Mouse (Mus musculus): ENCODE measurements at regions not wholly inside any gene's neighbourhood (a gene's known extent, or its start where the extent isn't known, plus 50 kb on each side); places are given as distances from the start of the nearest gene placed in this dataset.

- no peak overlapping the region for H3K27ac ChIP-seq (replicated peaks; ENCODE audit: low read depth, low read length)
- H3K9me3 ChIP-seq (ENCODE audit: control insufficient read depth, low read length) = no peaks in the 10 kb centered on the region
- H3K9ac ChIP-seq (ENCODE audit: low read length) = no peak overlapping the region
- H3K4me2 ChIP-seq (ENCODE audit: low read depth, severe bottlenecking) = no peak overlapping the region
- no peaks in the 10 kb centered on the region for H3K27me3 ChIP-seq (ENCODE audit: control insufficient read depth, insufficient read depth, low read length)
- DNase-seq (ENCODE audit: low spot score) (peak; percentile 43), ATAC-seq (ENCODE audit: insufficient number of reproducible peaks, low FRiP score, low TSS enrichment, low read depth) (no peak)
- no peaks in the 10 kb centered on the region for H3K4me1 ChIP-seq (ENCODE audit: control insufficient read depth, insufficient read depth, low read length)
- H3K36me3 ChIP-seq (ENCODE audit: control insufficient read depth, insufficient read depth, low read length) = no peaks in the 10 kb centered on the region
- 76% methylated on average over 4 of the region's 4 CpGs for whole genome bisulfite sequencing
- no peak overlapping the region for H3K4me3 ChIP-seq (ENCODE audit: low read depth, low read length)
Observed at GRCm38 (mm10) chr7:136306137-136306536, 588.3 kb upstream of the Mgmt start.

- Histone ChIP-seq H3K4me2 (ENCODE audit: low read depth, severe bottlenecking) (no peak overlapping the region), H3K9ac (ENCODE audit: low read length) (no peak overlapping the region), H3K4me1 (ENCODE audit: control insufficient read depth, insufficient read depth, low read length) (no peaks in the 10 kb centered on the region), H3K27me3 (ENCODE audit: control insufficient read depth, insufficient read depth, low read length) (no peaks in the 10 kb centered on the region), H3K27ac (replicated peaks; ENCODE audit: low read depth, low read length) (no peak overlapping the region), H3K4me3 (ENCODE audit: low read depth, low read length) (no peak overlapping the region), H3K9me3 (ENCODE audit: control insufficient read depth, low read length) (no peaks in the 10 kb centered on the region), H3K36me3 (ENCODE audit: control insufficient read depth, insufficient read depth, low read length) (no peaks in the 10 kb centered on the region)
- no peak for ATAC-seq (ENCODE audit: insufficient number of reproducible peaks, low FRiP score, low TSS enrichment, low read depth)
- DNase-seq (ENCODE audit: low spot score) = no peak
Observed at GRCm38 (mm10) chr7:136308765-136309164, 585.6 kb upstream of the Mgmt start.

GRCm38 (mm10) chr7:136327281-136327680 lies 567.1 kb upstream of the Mgmt start:
- Histone ChIP-seq H3K27me3 (ENCODE audit: control insufficient read depth, insufficient read depth, low read length) (no peaks in the 10 kb centered on the region), H3K9me3 (ENCODE audit: control insufficient read depth, low read length) (no peaks in the 10 kb centered on the region), H3K4me3 (ENCODE audit: low read depth, low read length) (no peak overlapping the region), H3K9ac (ENCODE audit: low read length) (no peak overlapping the region), H3K4me2 (ENCODE audit: low read depth, severe bottlenecking) (no peak overlapping the region), H3K36me3 (ENCODE audit: control insufficient read depth, insufficient read depth, low read length) (no peaks in the 10 kb centered on the region), H3K4me1 (ENCODE audit: control insufficient read depth, insufficient read depth, low read length) (no peaks in the 10 kb centered on the region), H3K27ac (replicated peaks; ENCODE audit: low read depth, low read length) (no peak overlapping the region)
- 84% methylated on average over 4 of the region's 4 CpGs for WGBS
- ATAC-seq (ENCODE audit: insufficient number of reproducible peaks, low FRiP score, low TSS enrichment, low read depth) (no peak), DNase-seq (ENCODE audit: low spot score) (no peak)

GRCm38 (mm10) chr7:136330431-136330830 lies 564.0 kb upstream of the Mgmt start:
- Histone ChIP-seq H3K4me3 (ENCODE audit: low read depth, low read length) (no peak overlapping the region), H3K27ac (replicated peaks; ENCODE audit: low read depth, low read length) (no peak overlapping the region)
- ATAC-seq (ENCODE audit: insufficient number of reproducible peaks, low FRiP score, low TSS enrichment, low read depth) = no peak

GRCm38 (mm10) chr7:136332805-136333204 lies 561.6 kb upstream of the Mgmt start:
- Histone ChIP-seq H3K9ac (ENCODE audit: low read length) (no peak overlapping the region), H3K4me3 (ENCODE audit: low read depth, low read length) (no peak overlapping the region), H3K36me3 (ENCODE audit: control insufficient read depth, insufficient read depth, low read length) (no peaks in the 10 kb centered on the region), H3K4me1 (ENCODE audit: control insufficient read depth, insufficient read depth, low read length) (no peaks in the 10 kb centered on the region), H3K27me3 (ENCODE audit: control insufficient read depth, insufficient read depth, low read length) (no peaks in the 10 kb centered on the region), H3K9me3 (ENCODE audit: control insufficient read depth, low read length) (no peaks in the 10 kb centered on the region), H3K4me2 (ENCODE audit: low read depth, severe bottlenecking) (no peak overlapping the region), H3K27ac (replicated peaks; ENCODE audit: low read depth, low read length) (no peak overlapping the region)
- peak; percentile 45 for DNase-seq (ENCODE audit: low spot score)
- WGBS = 28% methylated on average over 4 of the region's 4 CpGs
- ATAC-seq (ENCODE audit: insufficient number of reproducible peaks, low FRiP score, low TSS enrichment, low read depth) = no peak

More at GRCm38 (mm10) chr7:136330431-136330830, 564.0 kb upstream of the Mgmt start:
- Histone ChIP-seq H3K4me2 (ENCODE audit: low read depth, severe bottlenecking) (no peak overlapping the region), H3K27me3 (ENCODE audit: control insufficient read depth, insufficient read depth, low read length) (no peaks in the 10 kb centered on the region), H3K4me1 (ENCODE audit: control insufficient read depth, insufficient read depth, low read length) (no peaks in the 10 kb centered on the region), H3K9me3 (ENCODE audit: control insufficient read depth, low read length) (no peaks in the 10 kb centered on the region), H3K36me3 (ENCODE audit: control insufficient read depth, insufficient read depth, low read length) (no peaks in the 10 kb centered on the region), H3K9ac (ENCODE audit: low read length) (no peak overlapping the region)
- DNase-seq (ENCODE audit: low spot score) = no peak
- 86% methylated on average over 1 of the region's 1 CpGs for WGBS

- 29% methylated on average over 16 of the region's 16 CpGs for WGBS
- no peaks in the 10 kb centered on the region for H3K36me3 ChIP-seq (ENCODE audit: control insufficient read depth, insufficient read depth, low read length)
- H3K4me3 ChIP-seq (ENCODE audit: low read depth, low read length) = no peak overlapping the region
- no peaks in the 10 kb centered on the region for H3K27me3 ChIP-seq (ENCODE audit: control insufficient read depth, insufficient read depth, low read length)
- peak; percentile 64 for DNase-seq (ENCODE audit: low spot score)
- H3K4me2 ChIP-seq (ENCODE audit: low read depth, severe bottlenecking) = peak overlapping the region; percentile 15; the same call in 1 of the 2 replicates
- H3K4me1 ChIP-seq (ENCODE audit: control insufficient read depth, insufficient read depth, low read length) = peaks cover 34% of the 10 kb centered on the region
- no peaks in the 10 kb centered on the region for H3K9me3 ChIP-seq (ENCODE audit: control insufficient read depth, low read length)
- peak overlapping the region; percentile 93 for H3K27ac ChIP-seq (replicated peaks; ENCODE audit: low read depth, low read length)
- H3K9ac ChIP-seq (ENCODE audit: low read length) = no peak overlapping the region
- ATAC-seq (ENCODE audit: insufficient number of reproducible peaks, low FRiP score, low TSS enrichment, low read depth) = peak; percentile 31; the same call in 1 of the 2 replicates
Observed at GRCm38 (mm10) chr7:136341599-136342210, 552.7 kb upstream of the Mgmt start.

GRCm38 (mm10) chr7:136342211-136342799 lies 552.1 kb upstream of the Mgmt start:
- H3K9me3 ChIP-seq (ENCODE audit: control insufficient read depth, low read length) = no peaks in the 10 kb centered on the region
- ATAC-seq (ENCODE audit: insufficient number of reproducible peaks, low FRiP score, low TSS enrichment, low read depth) (peak; percentile 49), DNase-seq (ENCODE audit: low spot score) (peak; percentile 56)
- WGBS = 23% methylated on average over 10 of the region's 10 CpGs
- peak overlapping the region; percentile 93 for H3K27ac ChIP-seq (replicated peaks; ENCODE audit: low read depth, low read length)
- peak overlapping the region; percentile 15; the same call in 1 of the 2 replicates for H3K4me2 ChIP-seq (ENCODE audit: low read depth, severe bottlenecking)
- H3K36me3 ChIP-seq (ENCODE audit: control insufficient read depth, insufficient read depth, low read length) = no peaks in the 10 kb centered on the region
- no peak overlapping the region for H3K4me3 ChIP-seq (ENCODE audit: low read depth, low read length)
- no peak overlapping the region for H3K9ac ChIP-seq (ENCODE audit: low read length)
- no peaks in the 10 kb centered on the region for H3K27me3 ChIP-seq (ENCODE audit: control insufficient read depth, insufficient read depth, low read length)
- peaks cover 34% of the 10 kb centered on the region for H3K4me1 ChIP-seq (ENCODE audit: control insufficient read depth, insufficient read depth, low read length)

- Histone ChIP-seq H3K36me3 (ENCODE audit: control insufficient read depth, insufficient read depth, low read length) (no peaks in the 10 kb centered on the region), H3K27me3 (ENCODE audit: control insufficient read depth, insufficient read depth, low read length) (no peaks in the 10 kb centered on the region), H3K4me1 (ENCODE audit: control insufficient read depth, insufficient read depth, low read length) (peaks cover 34% of the 10 kb centered on the region), H3K27ac (replicated peaks; ENCODE audit: low read depth, low read length) (peak overlapping the region; percentile 93), H3K9me3 (ENCODE audit: control insufficient read depth, low read length) (no peaks in the 10 kb centered on the region), H3K4me3 (ENCODE audit: low read depth, low read length) (no peak overlapping the region), H3K9ac (ENCODE audit: low read length) (no peak overlapping the region), H3K4me2 (ENCODE audit: low read depth, severe bottlenecking) (no peak overlapping the region)
- peak; percentile 75 for ATAC-seq (ENCODE audit: insufficient number of reproducible peaks, low FRiP score, low TSS enrichment, low read depth)
- peak; percentile 84 for DNase-seq (ENCODE audit: low spot score)
- WGBS = 16% methylated on average over 8 of the region's 8 CpGs
Observed at GRCm38 (mm10) chr7:136342822-136343221, 551.6 kb upstream of the Mgmt start.

All from limb, embryonic 11.5 days (tissue).